Mouse (Mus musculus) CD4-positive, CD25-positive, alpha-beta regulatory T cell, adult 2 months (primary cell): ENCODE data around the gene Ipo4.

Source experiments
- DNase-seq: peaks from one replicate; pipeline ENCODE4 v3.0.0-alpha.2; 2012; ENCODE audit warnings: low read depth, low spot score

Ipo4 gene

DNA sequence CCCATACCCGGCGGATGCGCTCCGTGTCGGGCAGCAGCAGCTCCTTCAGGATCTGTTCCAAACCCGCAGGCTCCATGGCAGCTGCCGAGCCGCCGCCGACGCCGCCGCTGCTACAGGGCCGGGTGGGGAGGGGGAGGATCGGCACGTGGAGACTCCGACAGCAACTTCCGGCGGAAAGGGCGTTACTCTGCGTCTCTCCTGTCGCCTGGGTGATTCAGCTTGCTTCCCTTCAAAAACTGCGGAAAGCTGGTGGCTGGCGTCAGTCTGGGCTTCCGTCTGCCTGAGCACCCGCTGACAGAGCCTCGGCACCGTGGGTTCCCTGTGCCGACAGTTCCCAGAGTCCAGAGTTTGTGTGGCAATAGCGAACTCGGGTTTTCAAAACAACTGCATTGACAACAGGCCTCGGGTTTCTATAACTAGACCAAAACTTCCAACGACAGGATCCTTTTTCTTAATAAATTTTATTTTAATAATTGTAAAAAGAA, at the start of gene Ipo4:
Gene Ipo4, minus strand, starts transcription at position 435 of the 485 bp plus-strand sequence.
- peak; percentile 94 for DNase-seq

DNA sequence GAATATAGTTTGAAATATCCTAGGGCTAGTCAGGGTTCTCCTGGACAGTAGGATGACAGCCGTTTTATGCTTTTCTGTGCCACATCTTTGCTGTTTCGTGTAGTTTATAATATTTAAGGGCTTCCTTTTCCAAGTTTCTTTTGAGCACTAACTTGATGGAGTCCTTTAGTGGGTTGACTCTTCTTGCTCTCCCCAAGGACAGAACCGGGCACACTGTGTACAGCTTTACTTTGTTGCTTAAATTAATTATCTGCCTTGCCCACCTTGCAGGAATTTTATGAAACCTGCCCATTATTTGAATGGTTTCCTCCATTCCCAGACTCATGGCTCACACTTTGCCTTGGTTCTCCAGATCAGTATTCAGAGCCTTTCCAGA, 46.3 kb upstream of the Ipo4 start:
- DNase-seq: no peak

DNA sequence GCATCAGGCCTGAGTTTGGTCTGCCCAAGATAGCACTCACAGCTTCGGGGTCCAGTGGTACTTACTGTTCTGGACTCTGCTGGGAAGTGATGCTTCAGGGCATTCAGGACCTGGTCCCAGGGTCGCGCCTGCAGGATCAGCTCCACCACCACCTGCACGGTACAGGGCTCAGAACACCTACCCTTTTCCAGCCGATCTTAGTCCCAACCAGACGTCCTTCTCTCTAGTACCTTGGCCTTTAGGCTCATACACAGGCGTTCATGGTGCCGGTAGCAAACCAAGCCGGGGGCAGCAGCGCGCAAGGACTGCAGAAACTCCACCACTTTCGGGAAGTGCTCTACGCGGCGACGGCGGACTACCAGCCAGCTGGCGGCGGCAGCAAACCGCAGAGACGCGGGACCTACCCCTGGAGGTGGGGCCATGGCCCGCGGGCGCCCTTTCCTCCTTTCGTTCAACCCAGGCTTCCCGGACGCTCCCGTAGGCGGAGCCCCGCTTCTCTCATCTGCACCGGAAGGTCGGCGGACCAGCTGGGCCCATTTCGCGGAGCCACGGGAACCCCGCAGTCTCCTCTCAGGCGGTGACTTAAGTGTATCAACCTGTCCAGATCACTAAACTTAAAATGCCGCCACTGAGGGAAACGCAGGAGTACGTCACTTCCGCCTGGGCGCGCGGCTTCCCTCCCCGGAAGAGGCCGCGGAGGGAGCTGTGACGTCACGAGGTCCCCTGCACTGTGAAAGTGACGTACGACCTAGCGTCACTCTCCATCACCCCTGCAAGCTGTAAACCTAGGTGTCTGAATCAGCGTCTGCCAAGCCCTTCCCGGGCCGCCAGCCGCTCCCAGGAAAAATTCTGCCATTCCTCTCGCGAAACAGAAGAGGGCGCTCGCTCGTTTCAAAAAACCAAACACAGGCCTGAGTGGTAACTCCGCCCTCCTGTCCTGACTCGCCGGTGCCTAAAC, 45.7 kb upstream of the Ipo4 start, which contains the start of gene Tinf2:
Gene Tinf2, minus strand, starts transcription at position 661 of the 958 bp plus-strand sequence.
- DNase-seq: peak; percentile 99

DNA sequence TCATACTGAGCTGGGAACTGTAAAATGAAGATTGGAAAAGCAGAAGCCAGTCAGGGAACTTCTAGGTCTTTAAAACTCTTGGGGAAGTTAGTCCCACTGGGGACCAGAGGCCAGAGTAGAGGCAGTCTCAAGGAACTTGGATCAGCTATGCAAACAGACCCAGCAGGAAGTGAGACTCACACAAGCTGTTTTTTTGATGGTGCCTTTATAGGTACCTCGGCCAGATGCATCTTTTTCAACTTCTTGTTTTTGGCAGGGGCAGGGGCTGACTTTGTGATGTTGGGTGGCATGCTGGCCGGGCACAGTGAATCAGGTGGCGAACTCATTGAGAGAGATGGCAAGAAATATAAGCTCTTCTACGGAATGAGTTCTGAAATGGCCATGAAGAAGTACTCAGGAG, 41.9 kb upstream of the Ipo4 start:
- DNase-seq: no peak

DNA sequence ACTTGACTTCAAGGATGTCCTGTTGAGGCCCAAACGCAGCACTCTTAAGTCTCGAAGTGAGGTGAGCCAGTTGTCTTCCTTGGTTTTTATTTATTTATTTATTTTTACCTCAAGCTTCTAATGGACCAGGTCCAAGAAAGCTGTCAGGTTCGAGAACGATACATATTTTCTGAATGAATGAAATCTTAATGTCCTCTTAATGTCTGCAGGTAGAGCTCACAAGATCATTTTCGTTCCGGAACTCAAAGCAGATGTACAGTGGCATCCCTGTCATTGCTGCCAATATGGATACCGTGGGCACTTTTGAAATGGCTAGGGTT, 36.9 kb upstream of the Ipo4 start:
- no peak for DNase-seq

DNA sequence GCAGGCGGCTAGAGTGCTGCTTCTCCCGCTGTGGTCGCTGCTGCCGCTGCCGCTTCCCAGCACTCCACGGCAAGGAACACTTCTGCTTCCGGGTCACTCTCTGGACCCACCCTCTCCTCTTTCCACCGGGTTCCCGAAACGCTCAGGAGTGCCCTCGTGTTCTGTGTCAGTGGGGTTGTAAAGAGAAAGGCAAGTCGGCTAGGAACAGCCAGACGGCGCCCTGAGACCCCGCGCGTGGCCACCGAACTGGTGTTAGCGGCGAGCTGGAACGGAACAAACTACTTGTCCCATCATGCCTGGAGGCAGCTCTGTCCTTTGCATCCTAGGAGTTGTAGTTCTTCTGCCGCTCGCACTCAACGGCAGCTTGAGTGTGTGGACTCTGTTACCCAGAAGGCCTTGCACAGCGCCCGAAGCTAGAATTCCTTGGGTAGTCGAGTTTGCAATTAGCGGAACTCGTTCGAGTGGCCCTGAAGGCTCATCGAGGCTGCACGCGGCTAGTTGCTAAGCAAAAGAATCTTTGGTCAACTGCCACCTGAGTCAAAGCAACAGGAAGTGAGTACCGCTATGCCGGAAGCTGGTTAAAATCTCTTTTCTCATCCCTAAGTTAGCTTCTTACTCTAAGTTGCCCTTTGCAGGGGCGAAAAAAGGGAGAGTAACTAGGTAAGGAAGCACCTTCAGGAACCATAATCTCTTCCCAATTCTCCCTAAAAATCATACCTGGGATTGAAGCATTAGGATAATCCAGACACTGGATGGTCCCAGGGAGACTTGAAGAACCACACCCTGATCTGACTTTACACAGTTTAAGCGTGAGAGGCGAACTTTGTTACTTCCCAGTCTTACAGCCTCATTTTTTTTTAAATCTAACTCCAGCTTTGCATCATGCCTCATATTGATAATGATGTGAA, 36.3 kb upstream of the Ipo4 start, which contains the start of the genes Gmpr2 and Nedd8:
Gene Gmpr2, plus strand, starts transcription at position 109 of the 908 bp plus-strand sequence.
Gene Nedd8, minus strand, starts transcription at position 292 of the 908 bp plus-strand sequence.
- peak; percentile 95 for DNase-seq

DNA sequence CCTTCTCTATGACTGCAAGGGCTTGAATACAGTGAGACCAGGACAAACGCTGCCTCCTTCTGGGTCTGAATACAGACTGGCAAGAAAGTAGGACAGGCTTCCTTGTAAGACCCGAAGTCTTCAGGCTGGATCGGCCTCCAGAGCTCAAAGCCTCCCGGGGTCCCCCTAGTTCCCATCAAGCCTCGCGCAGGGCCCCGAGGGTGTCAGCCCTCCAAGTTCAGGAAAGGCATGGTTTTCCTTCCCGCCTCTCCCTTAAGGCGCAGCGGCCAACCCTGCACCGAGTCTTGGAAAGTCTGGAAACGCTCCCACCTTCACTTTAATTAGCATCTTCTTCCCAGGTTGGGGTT, 35.7 kb upstream of the Ipo4 start:
- no peak for DNase-seq

DNA sequence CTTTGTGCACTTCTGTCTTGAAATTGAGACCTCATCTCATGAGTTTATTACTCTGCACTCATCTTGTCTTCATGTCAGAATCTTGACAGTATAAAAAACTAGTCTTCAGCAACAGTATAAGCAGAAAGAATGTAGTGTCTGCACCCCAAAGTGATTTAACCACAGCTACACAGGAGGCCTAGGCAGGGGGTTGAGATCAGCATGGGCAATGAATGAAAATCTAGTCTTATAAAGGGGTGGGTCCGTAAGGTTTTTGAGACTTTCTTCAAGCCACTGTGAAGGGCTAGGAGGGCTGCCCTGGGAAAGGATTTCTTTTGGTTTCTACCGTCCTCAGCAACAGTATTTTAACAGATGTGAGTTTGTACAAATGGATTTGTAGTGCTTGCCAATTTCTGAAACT, 24.9 kb upstream of the Ipo4 start:
- DNase-seq: no peak

DNA sequence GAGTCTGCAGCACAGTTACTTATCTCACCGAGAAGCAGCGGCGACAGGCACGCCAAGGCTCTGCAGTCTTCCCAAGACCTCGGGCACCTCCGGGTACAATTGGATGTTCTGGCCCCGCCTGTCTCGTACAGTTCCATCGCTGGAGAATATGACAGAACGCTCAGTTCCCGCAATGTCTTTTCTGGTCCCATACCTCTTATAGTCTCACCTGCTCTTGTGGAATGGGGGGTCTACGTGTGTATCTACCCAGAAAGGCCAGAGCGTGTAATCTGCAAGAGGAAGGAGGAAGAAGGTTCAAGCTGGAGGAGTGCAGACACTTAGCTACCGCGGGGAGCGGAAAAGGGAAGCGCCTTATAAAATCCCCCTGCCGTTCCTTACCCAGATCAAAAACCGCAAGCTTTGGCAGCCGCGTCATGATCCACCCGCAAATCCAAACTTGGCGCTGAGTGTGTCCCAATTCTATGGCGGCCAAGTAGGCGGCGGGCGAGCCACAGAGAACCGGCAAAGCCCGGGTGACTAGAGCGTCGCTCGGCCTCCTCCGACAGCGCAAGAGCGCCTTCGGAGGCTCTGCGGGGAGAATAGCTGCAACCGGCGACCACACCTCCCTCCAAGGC, 24.3 kb upstream of the Ipo4 start, which contains the start of gene Mdp1:
Gene Mdp1, minus strand, starts transcription at position 549 of the 614 bp plus-strand sequence.
- peak; percentile 91 for DNase-seq

DNA sequence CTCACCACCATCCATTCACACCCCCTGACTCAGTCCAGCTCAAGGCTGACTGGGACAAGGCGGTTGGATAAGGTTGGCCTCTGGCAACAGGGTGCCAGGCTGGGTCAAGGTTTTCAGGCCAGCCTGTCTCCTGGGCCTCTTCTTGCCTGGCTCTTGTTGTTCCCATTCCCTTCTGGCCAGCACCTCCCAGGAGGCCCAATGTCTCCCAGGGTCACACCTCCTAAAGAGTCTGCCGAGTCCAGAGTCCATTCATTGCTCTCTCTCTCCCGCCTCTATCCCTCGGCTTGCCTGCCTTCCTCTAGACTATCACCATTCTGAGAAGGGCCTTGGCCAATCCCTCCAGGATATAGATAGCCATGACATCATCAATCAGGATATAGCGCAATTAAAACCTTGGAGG, 22.3 kb upstream of the Ipo4 start:
- no peak for DNase-seq

DNA sequence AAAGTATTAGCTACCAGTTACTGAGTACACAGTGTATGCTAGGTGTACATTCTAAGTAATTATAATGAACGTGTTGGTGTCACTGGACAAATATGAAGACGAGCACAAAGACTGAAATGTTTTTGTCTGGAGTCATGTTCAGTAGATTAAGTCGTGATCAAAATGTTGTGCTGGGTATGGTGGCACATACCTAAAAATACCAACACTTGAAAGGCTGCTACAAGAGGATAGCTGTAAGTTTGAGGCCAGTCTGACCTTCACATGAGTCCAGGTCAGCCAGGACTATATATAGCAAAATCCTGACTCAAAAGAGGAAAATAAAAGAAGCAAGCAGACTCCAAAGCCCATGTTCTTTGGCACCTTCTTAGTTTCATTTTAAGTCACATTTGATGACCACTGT, 21.2 kb upstream of the Ipo4 start:
- no peak for DNase-seq

DNA sequence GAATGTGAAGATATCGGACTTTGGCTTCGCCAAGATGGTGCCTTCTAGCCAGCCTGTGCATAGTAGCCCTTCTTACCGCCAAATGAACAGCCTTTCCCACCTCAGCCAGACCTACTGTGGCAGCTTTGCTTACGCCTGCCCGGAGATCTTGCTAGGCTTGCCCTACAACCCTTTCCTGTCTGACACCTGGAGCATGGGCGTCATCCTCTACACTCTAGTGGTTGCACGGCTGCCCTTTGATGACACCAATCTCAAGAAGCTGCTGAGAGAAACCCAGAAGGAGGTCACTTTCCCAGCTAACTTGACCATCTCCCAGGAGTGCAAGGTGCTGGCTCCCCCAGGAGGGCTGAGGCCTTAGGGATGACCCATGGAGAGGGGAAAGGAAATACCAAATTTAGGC, 15.8 kb upstream of the Ipo4 start:
- no peak for DNase-seq

DNA sequence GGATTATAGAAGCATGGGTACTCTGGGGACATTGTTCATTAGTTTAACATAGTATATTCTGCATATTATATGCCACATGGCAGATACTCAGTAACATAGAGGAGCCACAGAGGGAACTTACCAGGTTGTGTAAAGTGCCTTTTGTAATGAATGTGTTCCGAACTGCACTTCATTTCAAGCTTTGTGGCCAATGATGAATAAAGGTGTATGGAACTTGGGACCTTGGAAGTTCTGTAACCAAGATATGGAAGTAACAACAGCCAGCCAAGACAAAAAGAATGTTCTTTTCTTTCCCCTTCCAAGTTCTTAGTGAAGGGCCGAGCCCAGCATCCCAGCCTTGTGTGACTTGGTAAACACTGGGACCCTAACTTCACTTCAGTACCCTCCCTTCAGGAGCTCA, 14.1 kb upstream of the Ipo4 start, which contains the start of gene Tssk4:
Gene Tssk4, plus strand, starts transcription at position 301 of the 400 bp plus-strand sequence.
- DNase-seq: no peak

DNA sequence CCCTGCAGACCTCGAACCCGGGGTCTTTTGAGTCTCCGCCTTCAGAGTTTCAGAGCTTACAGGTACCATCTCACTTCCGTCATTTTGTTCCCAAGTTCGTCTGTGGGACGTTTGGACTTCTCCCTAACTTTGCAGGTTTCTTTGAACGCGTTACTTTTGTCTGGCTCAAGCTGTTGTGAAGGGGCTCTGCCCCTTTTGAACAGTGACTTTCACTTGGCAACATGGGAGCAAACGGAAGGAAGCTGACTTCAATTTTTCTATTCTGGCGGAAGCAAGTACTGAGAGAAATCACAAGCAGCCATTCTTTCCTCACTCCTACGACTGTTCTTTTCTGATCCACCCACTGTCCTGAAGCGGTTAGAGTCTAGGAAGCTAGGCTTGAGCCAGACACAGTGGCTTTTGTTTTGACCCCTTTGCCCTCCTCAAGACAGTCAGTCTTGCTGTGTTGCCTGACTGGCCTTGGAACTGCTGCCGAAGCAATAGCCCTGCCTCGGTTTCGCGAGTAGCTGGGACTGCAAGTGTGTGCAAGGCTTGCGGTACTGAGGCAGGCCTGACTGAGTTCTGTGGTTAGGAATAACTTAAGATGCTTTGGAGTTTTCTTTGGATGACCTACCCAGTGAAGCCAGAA, 8.6 kb upstream of the Ipo4 start:
- peak; percentile 55 for DNase-seq

DNA sequence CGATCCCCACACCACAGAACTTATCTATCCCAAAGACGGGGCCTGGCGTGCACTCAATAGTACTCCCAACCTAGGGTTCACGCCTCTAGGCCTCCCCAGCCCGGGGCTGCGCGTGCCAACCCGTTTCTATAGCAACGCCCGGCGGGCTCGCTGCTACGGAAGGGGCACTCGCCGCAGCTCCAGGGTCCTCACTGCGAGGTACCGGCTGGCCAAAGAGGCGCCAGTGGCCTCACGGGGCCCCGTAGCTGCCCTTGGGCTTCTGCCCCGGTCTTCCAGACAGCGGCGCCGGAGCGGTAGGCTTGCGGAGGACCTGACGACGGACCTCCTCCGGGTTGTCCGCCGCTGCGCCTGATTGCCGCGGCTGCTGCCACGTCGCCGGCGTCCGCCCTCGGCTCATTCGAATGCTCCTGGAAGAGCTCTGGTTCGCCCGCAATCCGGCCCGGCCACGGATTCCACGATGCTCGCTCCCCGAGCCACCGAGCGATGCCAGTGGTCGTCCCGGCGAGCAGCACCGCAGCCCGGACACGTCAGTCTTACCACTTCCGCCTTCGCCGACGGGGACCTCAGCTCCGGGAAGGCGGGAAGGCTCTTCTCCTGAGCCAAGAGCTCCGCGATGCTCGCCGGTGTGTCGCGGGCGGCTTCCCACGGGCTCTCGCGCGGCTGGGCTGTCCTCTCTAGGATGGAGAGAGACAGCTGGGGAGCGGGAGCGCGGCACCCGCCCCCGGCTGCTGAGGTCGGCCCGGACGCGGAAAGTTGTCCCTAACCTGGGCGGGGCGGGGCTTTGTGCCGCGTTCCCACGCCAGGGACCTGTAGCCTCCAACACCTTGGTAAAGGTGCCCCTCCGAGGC, 7.5 kb upstream of the Ipo4 start, which contains the start of gene Tm9sf1:
Gene Tm9sf1, minus strand, starts transcription at position 747 of the 848 bp plus-strand sequence.
- DNase-seq: peak; percentile 86

DNA sequence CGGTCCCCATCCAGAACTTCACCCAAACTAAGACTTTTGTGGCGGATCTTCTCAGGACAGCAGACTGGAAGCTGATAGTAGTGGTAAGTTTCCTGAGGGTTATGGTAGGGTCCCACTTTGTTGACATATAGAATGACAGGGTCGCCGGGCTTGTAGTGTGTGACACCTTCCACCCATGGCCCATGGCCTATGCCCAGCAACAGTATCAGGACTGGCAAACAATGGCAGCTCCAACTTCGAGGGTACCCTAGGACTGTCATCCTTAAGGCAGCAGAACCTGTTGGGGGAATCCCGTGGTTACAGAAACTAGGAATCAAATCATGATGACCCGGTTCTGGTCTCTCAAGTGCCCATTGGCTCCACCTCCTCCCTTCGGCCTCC, 6.9 kb upstream of the Ipo4 start:
- DNase-seq: no peak

DNA sequence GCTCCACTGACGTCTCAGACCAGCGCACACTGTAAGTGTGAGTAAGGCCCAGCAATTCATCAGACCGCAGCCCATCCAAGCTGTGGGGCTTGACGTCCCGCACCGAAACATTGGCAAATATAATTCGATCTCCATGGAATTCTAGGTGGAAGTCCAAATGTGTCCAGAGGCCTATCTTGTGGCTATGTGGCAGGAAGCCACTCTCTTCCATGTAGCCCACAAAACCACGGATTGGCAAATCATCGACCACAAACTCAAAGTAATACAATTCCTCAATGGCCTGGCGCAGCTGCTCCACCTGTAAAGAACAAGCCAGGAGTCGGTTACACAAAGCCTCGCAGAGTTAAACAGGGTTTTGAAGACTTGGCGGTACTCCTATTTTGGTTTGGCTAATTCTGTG, 5.5 kb upstream of the Ipo4 start:
- no peak for DNase-seq

DNA sequence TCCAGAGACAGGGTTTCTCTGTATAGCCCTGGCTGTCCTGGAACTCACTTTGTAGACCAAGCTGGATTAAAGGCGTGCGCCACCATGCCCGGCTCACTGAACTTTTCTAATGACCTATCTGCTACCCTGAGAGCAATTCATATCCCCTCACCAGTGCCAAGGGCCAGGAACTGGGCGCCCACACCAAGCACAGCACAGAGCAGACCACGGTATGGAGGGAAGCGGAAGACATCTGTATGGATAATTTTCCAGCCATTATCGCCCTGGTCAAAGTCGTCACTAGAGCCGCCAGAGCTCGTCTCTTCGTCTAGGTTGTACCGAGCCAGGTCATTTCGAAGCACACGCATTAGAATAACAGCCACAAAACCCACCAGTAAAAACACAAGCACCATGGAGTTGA, 5.1 kb upstream of the Ipo4 start:
- no peak for DNase-seq

DNA sequence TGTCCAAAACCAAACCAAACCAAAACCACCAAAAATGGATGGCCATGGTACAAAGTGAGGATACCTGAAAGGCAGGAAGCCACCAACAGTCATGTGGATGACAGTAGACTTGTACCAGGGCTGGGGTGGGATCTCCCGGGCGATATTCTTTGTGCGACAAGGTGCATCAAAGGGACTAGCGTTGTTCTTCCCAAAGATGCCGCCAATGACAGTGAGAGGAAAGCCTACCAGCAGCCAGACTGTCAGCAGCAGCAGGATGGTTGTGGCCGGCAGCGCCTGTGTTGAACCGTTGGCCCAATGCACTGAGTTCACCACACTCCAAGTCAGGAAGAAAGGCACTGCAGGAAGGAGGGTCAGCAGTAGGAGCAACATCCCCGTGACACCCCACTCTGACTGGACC, 2.0 kb upstream of the Ipo4 start, which contains the start of gene Gm49378:
Gene Gm49378, minus strand, starts transcription at position 101 of the 400 bp plus-strand sequence.
- DNase-seq: no peak

DNA sequence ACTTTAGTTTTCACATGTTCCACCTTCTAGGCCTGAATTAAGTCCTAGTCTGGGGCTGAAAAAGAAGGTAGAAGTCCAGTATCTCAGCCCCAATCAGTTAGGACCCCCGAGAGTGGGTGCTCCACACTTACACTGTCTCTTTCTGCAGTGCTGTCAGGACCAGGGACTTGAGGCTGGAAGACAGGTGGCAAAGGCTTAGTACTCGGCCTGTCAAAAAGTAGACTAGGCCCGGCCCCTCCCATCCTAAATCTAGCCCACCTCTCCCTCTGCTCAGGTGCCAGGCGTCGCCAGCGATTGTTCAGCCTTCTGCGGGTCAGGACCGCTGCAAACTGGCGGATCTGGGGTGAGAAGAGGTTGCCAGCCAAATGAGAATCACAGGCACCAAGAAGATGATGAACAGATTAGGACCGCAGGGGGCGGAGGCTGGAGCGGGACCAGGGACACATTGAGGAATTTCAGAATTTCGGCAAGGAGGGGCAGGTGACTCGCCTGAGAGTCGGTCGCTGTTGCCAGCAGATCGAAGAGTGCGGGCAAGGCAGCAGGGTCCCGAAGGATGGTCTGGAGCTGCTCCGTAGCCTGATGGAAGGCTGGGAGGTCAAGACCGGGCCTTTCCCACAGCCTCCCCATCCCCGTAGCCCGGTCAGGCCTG, 759 bp downstream of the Ipo4 start:
- DNase-seq: no peak
